8 mouse cellular contexts compared by ENCODE assay signal in genomic region chr2:91949411-91950274, GRCm38 (mm10). TPM values are rescaled to one million over a fixed set of nuclear protein-coding genes. Genes with fewer than 3 reads are reported as not detected.
A peak's percentile ranks its signal among the peaks of the same experiment; 100 is the strongest.
DNase-seq lines count a peak whose midpoint lies in the region; ATAC-seq and TF ChIP-seq lines count a peak whose summit lies in the region.

No protein-coding gene starts in this region.

- H3K4me3 ChIP-seq in intestine, embryonic 14.5 days (ENCODE audit: low read depth, low read length) = peak overlapping the region; percentile 1; the same call in 1 of the 2 replicates
- H3K4me3 ChIP-seq in liver, embryonic 14.5 days (ENCODE audit: insufficient read depth in 1 of 2, low read depth in 2 of 2, low read length in 2 of 2) = peak overlapping the region; percentile 48 to 53
- H3K4me3 ChIP-seq in olfactory bulb, adult 2 months (ENCODE audit: insufficient read depth, low read depth, low read length) = peak overlapping the region; percentile 36

- 63% methylated on average over 17 of the region's 17 CpGs for WGBS in intestine, embryonic 14.5 days
- WGBS in liver, embryonic 14.5 days (ENCODE audit: insufficient replicate concordance) = 7% methylated on average over 17 of the region's 17 CpGs
- WGBS in olfactory bulb, adult 2 months = 59% methylated on average over 17 of the region's 17 CpGs

- H3K36me3 ChIP-seq in intestine, embryonic 14.5 days (ENCODE audit: control insufficient read depth, insufficient read depth, low read length) = peaks cover 7% of the 10 kb centered on the region; the same call in 1 of the 2 replicates
- H3K36me3 ChIP-seq in liver, embryonic 14.5 days (replicated peaks; ENCODE audit: control insufficient read depth, insufficient read depth, low read depth) = peaks cover 4% of the 10 kb centered on the region; the same call in 1 of the 2 replicates

- H3K9ac ChIP-seq in intestine, embryonic 14.5 days (ENCODE audit: low read length) = peak overlapping the region; percentile 25; the same call in 1 of the 2 replicates
- H3K9ac ChIP-seq in liver, embryonic 14.5 days (replicated peaks) = peak overlapping the region; percentile 63

- ATAC-seq in intestine, embryonic 14.5 days (replicated peaks; ENCODE audit: low FRiP score, low TSS enrichment, low read depth) = peak; percentile 20; the same call in 1 of the 2 replicates
- peak; percentile 81 for ATAC-seq in liver, embryonic 14.5 days (ENCODE audit: insufficient read depth)

- intact Hi-C loops in heart, postnatal 25 days (cut with DNase I) = no loop called here

- DNase-seq in heart, adult 11 months = peak; percentile 98
- no peak for DNase-seq in heart, postnatal 25 days (ENCODE audit: low spot score)
- peak; percentile 73 for DNase-seq in cerebellum, adult 8-10 months
- DNase-seq in gastrocnemius, postnatal 10 days = peak; percentile 70
- DNase-seq in intestine, embryonic 14.5 days (ENCODE audit: low spot score) = no peak
- DNase-seq in liver, embryonic 14.5 days (ENCODE audit: low read depth in 3 of 3, low spot score in 3 of 3) = peak in 1 of 3 experiments; percentile 62
- no peak for DNase-seq in embryo, embryonic 10.5 days (ENCODE audit: low spot score)

- TF ChIP-seq EP300 in liver, embryonic 14.5 days (IDR thresholded peaks at IDR 0.05; ENCODE audit: low read depth) = peak; percentile 88

- no peaks in the 10 kb centered on the region for H3K27me3 ChIP-seq in intestine, embryonic 14.5 days (replicated peaks; ENCODE audit: control insufficient read depth, insufficient read depth, low read length)
- no peaks in the 10 kb centered on the region for H3K27me3 ChIP-seq in liver, embryonic 14.5 days (ENCODE audit: control insufficient read depth, insufficient read depth, low read length)

- H3K4me1 ChIP-seq in intestine, embryonic 14.5 days (replicated peaks; ENCODE audit: control insufficient read depth, insufficient read depth, low read length) = peaks cover 52% of the 10 kb centered on the region
- peaks cover 50 to 62% of the 10 kb centered on the region in 2 experiments for H3K4me1 ChIP-seq in liver, embryonic 14.5 days (replicated peaks; ENCODE audit: control insufficient read depth in 2 of 2, insufficient read depth in 2 of 2, low read length in 1 of 2)
- H3K4me1 ChIP-seq in olfactory bulb, adult 2 months (ENCODE audit: control insufficient read depth, insufficient read depth, low read length) = peaks cover 57% of the 10 kb centered on the region

- no peak for TF ChIP-seq POLR2A in olfactory bulb, adult 2 months (IDR thresholded peaks at IDR 0.05; ENCODE audit: insufficient read depth, low read depth, low read length)

- H3K27ac ChIP-seq in intestine, embryonic 14.5 days (ENCODE audit: low read depth) = peak overlapping the region; percentile 59
- peak overlapping the region; percentile 74 for H3K27ac ChIP-seq in liver, embryonic 14.5 days
- peak overlapping the region; percentile 85 for H3K27ac ChIP-seq in olfactory bulb, adult 2 months (ENCODE audit: insufficient read depth, low read depth, low read length)

- no peaks in the 10 kb centered on the region for H3K9me3 ChIP-seq in intestine, embryonic 14.5 days (ENCODE audit: control insufficient read depth, low read length)
- no peaks in the 10 kb centered on the region for H3K9me3 ChIP-seq in liver, embryonic 14.5 days (ENCODE audit: control insufficient read depth, low read length)

- 0 out of 2 replicates have a peak, but pooled peaks have one; percentile 6 for TF ChIP-seq CTCF in liver, embryonic 14.5 days (IDR thresholded peaks at IDR 0.05; ENCODE audit: low read depth)
- no peak for TF ChIP-seq CTCF in olfactory bulb, adult 2 months (IDR thresholded peaks at IDR 0.05; ENCODE audit: insufficient read depth, low read depth, low read length)

- peak overlapping the region; percentile 43 for H3K4me2 ChIP-seq in intestine, embryonic 14.5 days (ENCODE audit: low read length)
- peak overlapping the region; percentile 68 for H3K4me2 ChIP-seq in liver, embryonic 14.5 days (ENCODE audit: low read depth)

RNA-seq across cellular contexts. Expression of gene Gm9821, which starts 4.1 kb away (rescaled TPM):
- not detected for total RNA-seq in heart, postnatal 25 days (2021)
- total RNA-seq in gastrocnemius, postnatal 10 days (2021) = not detected
- polyA plus RNA-seq in intestine, embryonic 14.5 days (2014; fragmentation: Nextera tagmentation; extraction: Ambion mirVana) = 0.74 and 0.88 TPM in 2 replicates
- 0.01 and 0.02 TPM in 2 replicates for polyA plus RNA-seq in liver, embryonic 14.5 days (2012; rRNA removed)
- 0.63 and 0.96 TPM in 2 replicates for polyA plus RNA-seq in liver, embryonic 14.5 days (2014; fragmentation: Nextera tagmentation; extraction: Ambion mirVana)
- polyA plus RNA-seq in olfactory bulb, adult 2 months (2012; ENCODE audit: insufficient read depth, insufficient read length, low replicate concordance, missing spikeins) = not detected in 2 replicates

RNA-seq across cellular contexts. Expression of gene Mdk, which starts 17.5 kb away (rescaled TPM):
- total RNA-seq in heart, postnatal 25 days (2021) = 1 to 10 TPM; 4.4 TPM
- total RNA-seq in gastrocnemius, postnatal 10 days (2021) = 10 to 100 TPM; 43.3 to 55.2 TPM
- 973 and 1,126 TPM in 2 replicates for polyA plus RNA-seq in intestine, embryonic 14.5 days (2014; fragmentation: Nextera tagmentation; extraction: Ambion mirVana)
- 13.2 and 19.3 TPM in 2 replicates for polyA plus RNA-seq in liver, embryonic 14.5 days (2012; rRNA removed)
- 12.7 and 13.7 TPM in 2 replicates for polyA plus RNA-seq in liver, embryonic 14.5 days (2014; fragmentation: Nextera tagmentation; extraction: Ambion mirVana)
- not detected in 2 replicates for polyA plus RNA-seq in olfactory bulb, adult 2 months (2012; ENCODE audit: insufficient read depth, insufficient read length, low replicate concordance, missing spikeins)

RNA-seq across cellular contexts. Expression of gene Chrm4, which starts 22.6 kb away (rescaled TPM):
- total RNA-seq in heart, postnatal 25 days (2021) = not detected
- total RNA-seq in gastrocnemius, postnatal 10 days (2021) = under 1 TPM in 1 of 2 experiments, not detected in 1; 0.16 TPM
- 0.16 TPM in 1 of 2 replicates, not detected in the other for polyA plus RNA-seq in intestine, embryonic 14.5 days (2014; fragmentation: Nextera tagmentation; extraction: Ambion mirVana)
- polyA plus RNA-seq in liver, embryonic 14.5 days (2012; rRNA removed) = 0.06 and 0.08 TPM in 2 replicates
- not detected in 2 replicates for polyA plus RNA-seq in liver, embryonic 14.5 days (2014; fragmentation: Nextera tagmentation; extraction: Ambion mirVana)
- polyA plus RNA-seq in olfactory bulb, adult 2 months (2012; ENCODE audit: insufficient read depth, insufficient read length, low replicate concordance, missing spikeins) = not detected in 2 replicates

RNA-seq across cellular contexts. Expression of gene Dgkz, which starts 26.0 kb away (rescaled TPM):
- 10 to 100 TPM; 37.7 to 46.9 TPM for total RNA-seq in heart, postnatal 25 days (2021)
- 10 to 100 TPM; 60.5 to 84.3 TPM for total RNA-seq in gastrocnemius, postnatal 10 days (2021)
- polyA plus RNA-seq in intestine, embryonic 14.5 days (2014; fragmentation: Nextera tagmentation; extraction: Ambion mirVana) = 71.9 and 75.6 TPM in 2 replicates
- 55.9 and 60.7 TPM in 2 replicates for polyA plus RNA-seq in liver, embryonic 14.5 days (2012; rRNA removed)
- polyA plus RNA-seq in liver, embryonic 14.5 days (2014; fragmentation: Nextera tagmentation; extraction: Ambion mirVana) = 19.6 and 26.7 TPM in 2 replicates
- polyA plus RNA-seq in olfactory bulb, adult 2 months (2012; ENCODE audit: insufficient read depth, insufficient read length, low replicate concordance, missing spikeins) = 328 TPM in 1 of 2 replicates, not detected in the other

Comparison
In these comparisons a context has a peak if more than half of its experiments do, and no peak if none do; other contexts are left out.
1. DNase-seq: peak in heart, adult 11 months (single experiment), cerebellum, adult 8-10 months (single experiment) and gastrocnemius, postnatal 10 days (single experiment); none in heart, postnatal 25 days (single experiment), intestine, embryonic 14.5 days (single experiment) and embryo, embryonic 10.5 days (single experiment).
2. RNA of gene Mdk, which starts 17.5 kb away (polyA plus RNA-seq): 973 to 1,126 TPM in intestine, embryonic 14.5 days; 12.7 to 19.3 TPM in liver, embryonic 14.5 days and not detected in olfactory bulb, adult 2 months; every median in the first group is over 10 times any median in the second.
3. Peak in every context shown above with its lines, with median percentiles within 50 percentile points of each other: H3K27ac ChIP-seq and H3K4me3 ChIP-seq.